Mouse (Mus musculus) heart, postnatal 0 days (tissue): Measurements from ENCODE around the gene H2afz. TPM values are rescaled to one million over a fixed set of nuclear protein-coding genes. Genes with fewer than 3 reads are reported as not detected.
A peak's percentile ranks its signal among the peaks of the same experiment; 100 is the strongest.

Experiments used
- ATAC-seq: fragments of 200-750 bp; cut with Nextera tagmentation; 2 replicates; pipeline ENCODE4 v1.8.0; 2017; ENCODE audit warnings: low read depth, moderate number of reproducible peaks, moderate library complexity; ENCODE audit not compliant: insufficient read depth
- DNase-seq: peaks from one replicate; pipeline ENCODE4 v3.0.0-alpha.2; 2016; ENCODE audit warnings: low spot score
- H3K27ac ChIP-seq: fragments of 300-500 bp; sonication (generic); 2 replicates; pipeline ENCODE4 v1.5.1; 2014; ENCODE audit warnings: low read depth, mild to moderate bottlenecking
- H3K27me3 ChIP-seq: fragments of 300-500 bp; sonication (generic); 2 replicates; pipeline ENCODE4 v1.6.1; 2014; ENCODE audit warnings: low read length, mixed read lengths; ENCODE audit not compliant: control insufficient read depth, insufficient read depth
- H3K36me3 ChIP-seq: fragments of 300-500 bp; sonication (generic); replicated peaks from 2 replicates; pipeline ENCODE4 v1.6.1; 2014; ENCODE audit warnings: low read length, mixed read lengths; ENCODE audit not compliant: control insufficient read depth, insufficient read depth
- H3K4me1 ChIP-seq: fragments of 300-500 bp; sonication (generic); 2 replicates; pipeline ENCODE4 v1.6.1; 2014; ENCODE audit warnings: antibody characterized with exemption; ENCODE audit not compliant: control insufficient read depth, insufficient read depth
- H3K4me2 ChIP-seq: fragments of 300-500 bp; sonication (generic); 2 replicates; pipeline ENCODE4 v1.6.1; 2014; ENCODE audit warnings: low read depth, mild to moderate bottlenecking, low read length, moderate library complexity
- H3K4me3 ChIP-seq: fragments of 300-500 bp; sonication (generic); 2 replicates; pipeline ENCODE4 v1.5.1; 2014; ENCODE audit warnings: low read depth, low read length
- H3K9ac ChIP-seq: fragments of 300-500 bp; sonication (generic); replicated peaks from 2 replicates; pipeline ENCODE4 v1.6.1; 2014; ENCODE audit warnings: low read depth, low read length, mixed read lengths
- H3K9me3 ChIP-seq: fragments of 300-500 bp; sonication (generic); replicated peaks from 2 replicates; pipeline ENCODE4 v1.6.1; 2016; ENCODE audit warnings: low read length; ENCODE audit not compliant: control insufficient read depth
- CTCF ChIP-seq: IDR thresholded peaks from 2 replicates; pipeline ENCODE4 v1.5.1; 2016; ENCODE audit warnings: antibody characterized with exemption, control low read depth, low read depth
- EP300 ChIP-seq: IDR thresholded peaks from 2 replicates; pipeline ENCODE4 v1.6.1; 2016; ENCODE audit warnings: antibody characterized with exemption, low read depth
- WGBS: fragments of 180-500 bp; shearing (Covaris S2); extraction: QIAGEN DNeasy Blood & Tissue Kit; methylation state at CpG from one replicate; pipeline ENCODE4 v1.1.7; 2014; 5-methylcytosine and 5-hydroxymethylcytosine counted together
- polyA plus RNA-seq: library from polyadenylated mRNA; unstranded; fragments of >200 nt; fragmentation: Nextera tagmentation; extraction: Ambion mirVana; gene quantifications from 2 replicates; pipeline ENCODE4 v1.2.1, GENCODE M21; 2015
- total RNA-seq: library from RNA; depleted of rRNA; stranded (reverse); fragments of >200 nt; gene quantifications from 2 replicates; pipeline ENCODE4 v1.2.3, GENCODE M21; 2014; ENCODE audit warnings: low replicate concordance

H2afz gene
- total and polyA plus RNA-seq, 2 experiments from 2014 or later: 517 to 541 TPM

DNA sequence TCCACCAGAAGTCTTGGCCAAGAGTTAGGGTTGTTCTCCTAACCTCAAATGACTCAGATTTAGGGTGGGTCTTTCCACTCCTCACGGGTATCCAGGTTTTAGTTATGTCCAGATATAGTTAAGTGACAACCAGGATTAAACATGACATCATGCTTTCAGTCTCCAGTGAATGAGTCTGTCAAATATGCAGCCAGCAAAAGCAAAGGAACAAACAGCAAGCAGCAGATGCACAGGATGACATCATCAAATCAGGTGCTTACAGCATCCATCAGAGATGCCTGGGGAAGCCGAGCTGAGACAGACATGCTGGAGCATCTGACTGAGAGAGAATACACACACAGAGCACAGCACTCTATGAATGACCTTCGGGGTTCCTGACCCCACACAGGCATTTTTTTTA is 9.0 kb upstream of the H2afz start:
- no peak for TF ChIP-seq CTCF
- TF ChIP-seq EP300: no peak
- DNase-seq (no peak), ATAC-seq (0 out of 2 replicates have a peak, but pooled peaks have one; percentile 24)
- Histone ChIP-seq H3K36me3 (no peaks in the 10 kb centered on the region), H3K27ac (no peak overlapping the region), H3K9ac (no peak overlapping the region), H3K4me1 (peaks cover 1% of the 10 kb centered on the region), H3K27me3 (no peaks in the 10 kb centered on the region), H3K4me3 (no peak overlapping the region), H3K4me2 (no peak overlapping the region), H3K9me3 (0 out of 2 replicates have a peak, but pooled peaks cover 4% of the 10 kb centered on the region)
- 45% methylated on average over 3 of the region's 3 CpGs for whole genome bisulfite sequencing

DNA sequence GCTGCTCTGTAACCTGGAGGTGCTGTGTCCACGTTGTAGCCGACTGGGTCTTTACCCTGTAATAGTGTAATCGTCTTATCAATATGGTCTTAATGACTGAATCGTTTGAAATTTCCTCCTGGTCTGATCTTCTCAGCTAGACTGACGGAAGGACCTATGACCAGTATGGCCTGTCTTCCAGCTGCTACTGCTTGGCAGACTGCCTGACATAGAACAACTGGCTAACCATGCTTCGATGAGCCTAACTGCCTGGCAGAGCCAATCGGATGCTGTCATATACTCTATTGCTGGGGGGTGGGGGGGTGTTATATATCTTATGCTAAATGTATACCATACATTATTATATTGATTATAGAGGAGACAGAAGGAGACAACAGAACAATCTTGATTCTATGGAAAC is 8.2 kb upstream of the H2afz start:
- WGBS: 64% methylated on average over 7 of the region's 7 CpGs
- Histone ChIP-seq H3K4me1 (peaks cover 9% of the 10 kb centered on the region), H3K9me3 (0 out of 2 replicates have a peak, but pooled peaks cover 3% of the 10 kb centered on the region), H3K4me3 (no peak overlapping the region), H3K4me2 (no peak overlapping the region), H3K27ac (no peak overlapping the region), H3K9ac (no peak overlapping the region), H3K36me3 (no peaks in the 10 kb centered on the region), H3K27me3 (no peaks in the 10 kb centered on the region)
- no peak for ATAC-seq
- no peak for DNase-seq
- TF ChIP-seq EP300 (no peak), CTCF (no peak)

DNA sequence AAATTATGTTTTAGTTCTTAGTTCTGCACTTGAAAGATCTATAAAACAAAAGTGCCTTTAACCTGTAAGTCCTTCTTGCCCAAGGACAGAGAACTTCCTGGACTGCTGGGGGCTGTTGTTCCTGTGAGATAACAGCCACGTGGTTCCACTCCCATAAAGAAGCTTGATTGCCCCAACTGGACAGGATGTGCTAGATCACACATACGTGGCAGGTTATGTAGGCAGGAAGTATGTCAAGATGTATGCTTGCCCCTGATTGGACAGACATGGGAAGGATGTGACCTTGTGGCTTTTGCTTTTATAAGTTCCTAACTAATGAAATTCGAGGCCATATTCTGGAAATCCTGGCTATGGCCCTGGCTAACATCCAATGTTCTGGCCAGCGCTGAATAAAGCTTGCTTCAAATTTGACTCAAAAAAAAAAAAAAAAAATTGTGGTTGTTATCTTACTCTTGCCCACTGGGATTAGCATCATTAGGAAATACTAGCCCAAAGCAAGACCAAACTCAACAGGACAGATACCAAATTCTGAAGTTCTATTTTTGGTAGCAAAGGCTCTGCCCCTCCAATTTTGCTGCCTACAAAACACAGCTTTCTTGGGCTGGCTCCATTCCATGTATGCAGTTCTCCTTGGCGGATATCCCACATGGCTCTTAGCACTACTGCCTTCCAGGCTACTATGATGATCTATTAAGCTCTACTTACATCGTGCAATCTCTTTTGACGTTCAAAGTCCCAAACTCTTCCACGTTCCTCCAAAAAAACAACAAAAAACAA is 3.7 kb upstream of the H2afz start:
- Histone ChIP-seq H3K9ac (no peak overlapping the region), H3K4me2 (no peak overlapping the region), H3K4me1 (peaks cover 11% of the 10 kb centered on the region), H3K27me3 (no peaks in the 10 kb centered on the region), H3K27ac (peak overlapping the region; percentile 26; the same call in 1 of the 2 replicates), H3K36me3 (no peaks in the 10 kb centered on the region), H3K9me3 (no peaks in the 10 kb centered on the region), H3K4me3 (no peak overlapping the region)
- TF ChIP-seq EP300 (no peak), CTCF (no peak)
- ATAC-seq (no peak), DNase-seq (peak; percentile 20)
- 50% methylated on average over 8 of the region's 8 CpGs for WGBS

DNA sequence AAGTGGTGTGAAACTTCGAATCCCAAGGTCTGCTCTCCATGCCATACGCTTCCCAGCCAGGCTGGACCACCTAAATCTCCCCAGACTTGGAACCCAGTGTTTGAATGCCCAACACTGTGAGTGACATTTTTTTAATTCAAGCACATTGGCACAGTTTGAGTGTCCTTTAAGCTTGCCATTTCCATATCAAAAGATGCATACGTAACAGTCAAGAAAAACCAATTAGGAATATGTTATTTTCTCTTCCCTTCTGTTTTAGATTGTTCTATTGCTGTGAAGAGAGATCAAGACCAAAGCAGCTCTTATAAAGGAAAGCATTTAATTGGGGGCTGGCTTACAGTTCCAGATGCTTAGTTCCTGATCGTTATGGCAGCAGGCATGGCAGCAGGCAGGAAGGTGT is 2.9 kb upstream of the H2afz start:
- 93% methylated on average over 4 of the region's 4 CpGs for WGBS
- peak overlapping the region; percentile 26; the same call in 1 of the 2 replicates for H3K27ac ChIP-seq
- no peak for ATAC-seq

DNA sequence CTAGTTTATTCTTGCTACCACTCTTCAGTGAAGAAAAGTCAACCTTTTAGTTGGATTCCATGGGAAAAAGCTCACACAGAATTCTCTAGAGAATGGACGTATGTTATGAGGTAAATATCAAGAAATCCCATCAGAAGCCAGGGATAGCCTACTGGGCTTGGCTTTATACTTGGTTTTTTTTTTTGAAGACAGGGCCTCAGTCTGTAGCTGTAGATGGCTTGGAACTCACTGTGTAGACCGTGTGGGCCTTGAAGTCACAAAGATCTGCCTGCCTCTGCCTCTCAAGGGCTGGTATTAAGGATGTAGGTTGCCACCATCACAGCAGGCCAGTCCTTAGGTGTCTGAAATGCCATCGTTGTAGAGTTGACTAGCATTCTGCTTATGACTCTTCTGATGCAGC is 1.7 kb upstream of the H2afz start:
- DNase-seq (no peak), ATAC-seq (no peak)
- Histone ChIP-seq H3K4me3 (no peak overlapping the region), H3K27me3 (no peaks in the 10 kb centered on the region), H3K9ac (no peak overlapping the region), H3K27ac (no peak overlapping the region), H3K36me3 (no peaks in the 10 kb centered on the region), H3K4me1 (peaks cover 11% of the 10 kb centered on the region), H3K4me2 (no peak overlapping the region), H3K9me3 (no peaks in the 10 kb centered on the region)
- WGBS: 94% methylated on average over 3 of the region's 3 CpGs
- TF ChIP-seq CTCF: no peak
- TF ChIP-seq EP300: no peak

More for the DNA sequence above, 2.9 kb upstream of the H2afz start:
- no peak for DNase-seq
- Histone ChIP-seq H3K9ac (no peak overlapping the region), H3K4me1 (peaks cover 11% of the 10 kb centered on the region), H3K36me3 (no peaks in the 10 kb centered on the region), H3K4me3 (no peak overlapping the region), H3K4me2 (no peak overlapping the region), H3K27me3 (no peaks in the 10 kb centered on the region), H3K9me3 (no peaks in the 10 kb centered on the region)
- TF ChIP-seq CTCF: no peak
- TF ChIP-seq EP300: no peak
